Mouse (Mus musculus) megakaryocyte-erythroid progenitor cell, adult 5 weeks (primary cell): ENCODE results near the gene Bysl. TPM values are rescaled to one million over a fixed set of nuclear protein-coding genes. Genes with fewer than 3 reads are reported as not detected.

Experiments used
- polyA plus RNA-seq: library from polyadenylated mRNA; stranded (reverse); fragments of >175 nt; gene quantifications from 2 replicates; pipeline ENCODE4 v1.2.3, GENCODE M21; 2012

Bysl gene
- 39.7 and 42.3 TPM in 2 replicates for polyA plus RNA-seq

GRCm38 (mm10) chr17:47610849-47611660 is at the start of gene Bysl, which contains the start of the genes Med20 and Gm20517:
Gene Bysl (minus strand): TSS chr17:47611492.
Gene Med20 (plus strand): TSS chr17:47611582.
Gene Gm20517 (plus strand): TSS chr17:47611589.

GRCm38 (mm10) chr17:47630678-47631065 is 19.4 kb upstream of the Bysl start, which contains the start of gene Usp49:
Gene Usp49 (plus strand): TSS chr17:47630690.

Other genes starting within 250 kb of the Bysl start
- 30.4 and 30.5 TPM in 2 replicates for gene Mrps10, start 242.6 kb downstream of the Bysl start, polyA plus RNA-seq
- gene Guca1b, start 226.1 kb downstream of the Bysl start, polyA plus RNA-seq, result 0.86 and 1.9 TPM in 2 replicates
- gene Guca1a, start 210.9 kb downstream of the Bysl start, polyA plus RNA-seq, result 15.7 and 18.2 TPM in 2 replicates
- 7.4 and 7.5 TPM in 2 replicates for gene AI661453, start 174.9 kb downstream of the Bysl start, polyA plus RNA-seq
- gene 1700001C19Rik, start 174.1 kb downstream of the Bysl start, polyA plus RNA-seq, result 0.17 and 0.33 TPM in 2 replicates
- gene Taf8, start 109.2 kb downstream of the Bysl start, polyA plus RNA-seq, result 22.9 and 25.8 TPM in 2 replicates
- 344 and 360 TPM in 2 replicates for gene Ccnd3, start 106.4 kb downstream of the Bysl start, polyA plus RNA-seq
- gene Med20, start 90 bp upstream of the Bysl start, polyA plus RNA-seq, result 4.4 and 4.6 TPM in 2 replicates
- gene Gm20517, start 97 bp upstream of the Bysl start, polyA plus RNA-seq, result 0.06 TPM in 1 of 2 replicates, not detected in the other
- gene Usp49, start 19.2 kb upstream of the Bysl start, polyA plus RNA-seq, result 12.5 and 13.5 TPM in 2 replicates
- 265 and 272 TPM in 2 replicates for gene Tomm6, start 76.9 kb upstream of the Bysl start, polyA plus RNA-seq
- gene Frs3, start 77.5 kb upstream of the Bysl start, polyA plus RNA-seq, result 3.2 and 4.0 TPM in 2 replicates
- gene Gm21981, start 83.0 kb upstream of the Bysl start, polyA plus RNA-seq, result 0.04 and 0.32 TPM in 2 replicates
- 5.1 and 5.2 TPM in 2 replicates for gene Prickle4, start 83.2 kb upstream of the Bysl start, polyA plus RNA-seq
- not detected in 2 replicates for gene Pgc, start 115.3 kb upstream of the Bysl start, polyA plus RNA-seq
- gene Tfeb, start 125.5 kb upstream of the Bysl start, polyA plus RNA-seq, result 47.8 and 63.1 TPM in 2 replicates
- 36.8 and 50.0 TPM in 2 replicates for gene Mdfi, start 223.2 kb upstream of the Bysl start, polyA plus RNA-seq